Mouse (Mus musculus) cerebellum, adult 2 months (tissue): ENCODE data around the gene Carns1.
"Not testable (repeated sequence)": the region's sequence is repeated elsewhere in the genome, so short reads cannot be mapped to it uniquely, and the experiment has no call there.

Experiments used
- CTCF ChIP-seq: fragments of 200-500 bp; IDR thresholded peaks from 2 replicates; pipeline ENCODE4 v1.5.1; 2011; ENCODE audit warnings: low read depth, mild to moderate bottlenecking, control low read depth, low read length, moderate library complexity, borderline replicate concordance; ENCODE audit not compliant: insufficient read depth
- POLR2A ChIP-seq: fragments of 200-500 bp; IDR thresholded peaks from 2 replicates; pipeline ENCODE4 v1.6.1; 2011; ENCODE audit warnings: low read length, control low read depth, borderline replicate concordance; ENCODE audit not compliant: insufficient read depth

- TF ChIP-seq POLR2A, CTCF: not testable (repeated sequence)
Observed at GRCm38 (mm10) chr19:4121896-4122295, 53.4 kb downstream of the Carns1 start.
